Mouse (Mus musculus) cerebellum, adult 18-20 months (tissue): ENCODE results near the gene Mgea5.

Source experiments
- DNase-seq, 2 experiments: peaks; one replicate each; pipeline ENCODE4 v3.0.0; 2021

The Mgea5 gene

GRCm38 (mm10) chr19:45725677-45726277, 57.9 kb downstream of the Mgea5 start:
- DNase-seq, result no peak

GRCm38 (mm10) chr19:45722188-45722587, 61.4 kb downstream of the Mgea5 start:
- no peak for DNase-seq

DNA sequence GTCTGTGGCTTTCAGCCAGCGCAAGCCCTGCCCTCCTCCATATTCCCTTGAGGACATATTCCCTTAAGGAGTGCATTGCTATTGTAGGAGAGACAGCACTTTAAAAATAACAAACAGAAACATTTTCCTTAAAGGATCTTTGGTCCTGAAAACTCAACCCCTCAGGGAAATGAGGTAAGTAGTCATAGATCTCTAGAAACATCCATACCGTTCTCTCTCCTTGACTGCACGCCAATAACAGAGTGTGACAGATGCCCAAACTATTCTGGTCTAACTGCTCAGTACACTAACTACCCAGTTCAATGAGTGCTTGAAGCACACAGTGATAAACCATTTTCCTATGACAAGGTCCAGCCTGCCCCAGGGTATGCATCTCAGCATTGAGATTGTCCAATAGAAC, 65.4 kb downstream of the Mgea5 start:
- DNase-seq, result no peak

GRCm38 (mm10) chr19:45717493-45718220, 66.0 kb downstream of the Mgea5 start:
- DNase-seq, result peak; percentile 66 to 76

- no peak for DNase-seq
Measured at GRCm38 (mm10) chr19:45708704-45709103, 74.9 kb downstream of the Mgea5 start.
